Mouse (Mus musculus) liver, adult 2 months (tissue): ENCODE data around the gene Ccdc136. TPM values are rescaled to one million over a fixed set of nuclear protein-coding genes. Genes with fewer than 3 reads are reported as not detected.

Experiments
- DNase-seq: peaks from one replicate; pipeline ENCODE4 v3.0.0-alpha.2; 2011; ENCODE audit warnings: low read depth, low spot score; ENCODE audit errors: extremely low read depth
- H3K27ac ChIP-seq: fragments of 200-500 bp; replicated peaks from 2 replicates; pipeline ENCODE4 v1.5.1; 2012; ENCODE audit warnings: low read depth, mild to moderate bottlenecking, control low read depth, inconsistent platforms, low read length; ENCODE audit not compliant: insufficient read depth
- H3K27me3 ChIP-seq: fragments of 200-500 bp; 2 replicates; pipeline ENCODE4 v1.6.1; 2012; ENCODE audit warnings: mild to moderate bottlenecking, moderate library complexity, low read length, inconsistent platforms; ENCODE audit not compliant: control insufficient read depth, insufficient read depth
- H3K36me3 ChIP-seq: fragments of 200-500 bp; 2 replicates; pipeline ENCODE4 v1.6.1; 2012; ENCODE audit warnings: low read length, inconsistent platforms; ENCODE audit not compliant: control insufficient read depth, insufficient read depth
- H3K4me1 ChIP-seq: fragments of 200-500 bp; 2 replicates; pipeline ENCODE4 v1.6.1; 2011; ENCODE audit warnings: low read length; ENCODE audit not compliant: control insufficient read depth, insufficient read depth
- H3K4me3 ChIP-seq: fragments of 200-500 bp; 2 replicates; pipeline ENCODE4 v1.5.1; 2011; ENCODE audit warnings: low read depth, mild to moderate bottlenecking, control low read depth, low read length, moderate library complexity; ENCODE audit not compliant: insufficient read depth
- H3K79me2 ChIP-seq: fragments of 200-500 bp; 2 replicates; pipeline ENCODE4 v1.6.1; 2012; ENCODE audit warnings: inconsistent platforms, mild to moderate bottlenecking, low read length, moderate library complexity; ENCODE audit not compliant: control insufficient read depth, insufficient read depth
- H3K9ac ChIP-seq: fragments of 200-500 bp; 2 replicates; pipeline ENCODE4 v1.6.1; 2012; ENCODE audit warnings: low read depth, mild to moderate bottlenecking, control low read depth, inconsistent platforms, low read length
- CTCF ChIP-seq: fragments of 200-500 bp; IDR thresholded peaks from 2 replicates; pipeline ENCODE4 v1.5.1; 2011; ENCODE audit warnings: low read depth, low read length, control low read depth
- POLR2A ChIP-seq: fragments of 200-500 bp; IDR thresholded peaks from 2 replicates; pipeline ENCODE4 v1.6.1; 2011; ENCODE audit warnings: low read length, control low read depth; ENCODE audit not compliant: insufficient read depth; ENCODE audit errors: extremely low read depth
- WGBS: fragments of 180-500 bp; shearing (Covaris S2); methylation state at CpG from one replicate; pipeline ENCODE4 v1.1.7; 2018; 5-methylcytosine and 5-hydroxymethylcytosine counted together
- polyA plus RNA-seq: library from polyadenylated mRNA; depleted of rRNA; stranded (reverse); fragments of >200 nt; gene quantifications from 2 replicates; pipeline ENCODE4 v1.2.3, GENCODE M21; 2012
- total RNA-seq: library from RNA; depleted of rRNA; stranded (reverse); fragments of >200 nt; gene quantifications from 2 replicates; pipeline ENCODE4 v1.2.3, GENCODE M21; 2014

The Ccdc136 gene
- total and polyA plus RNA-seq, 2 experiments: 0.09 to 0.34 TPM

DNA sequence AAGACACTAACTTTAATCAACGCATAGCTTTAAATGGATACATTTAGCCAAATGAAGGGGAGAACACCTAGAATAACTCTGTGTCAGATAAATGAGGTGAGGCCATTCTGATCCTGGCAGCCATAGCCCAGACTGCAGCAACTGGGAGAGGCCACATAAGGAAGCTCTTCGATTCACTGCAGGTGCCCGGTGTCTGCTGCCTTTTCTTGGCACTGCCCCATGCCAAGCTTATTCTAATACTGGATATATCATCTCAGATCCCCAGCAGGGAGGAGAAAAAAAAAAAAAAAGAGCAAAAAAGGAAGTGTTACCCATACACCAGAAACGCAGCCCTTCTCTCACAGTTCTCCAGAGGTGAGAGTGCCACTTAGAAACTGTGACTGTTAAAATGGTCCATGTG lies 18.7 kb upstream of the Ccdc136 start:
- Histone ChIP-seq H3K27me3 (no peaks in the 10 kb centered on the region), H3K36me3 (peaks cover 34% of the 10 kb centered on the region), H3K4me1 (no peaks in the 10 kb centered on the region), H3K27ac (no peak overlapping the region), H3K9ac (no peak overlapping the region), H3K4me3 (no peak overlapping the region), H3K79me2 (no peaks in the 10 kb centered on the region)
- TF ChIP-seq POLR2A (no peak), CTCF (no peak)
- 88% methylated on average over 4 of the region's 4 CpGs for WGBS
- DNase-seq: no peak

DNA sequence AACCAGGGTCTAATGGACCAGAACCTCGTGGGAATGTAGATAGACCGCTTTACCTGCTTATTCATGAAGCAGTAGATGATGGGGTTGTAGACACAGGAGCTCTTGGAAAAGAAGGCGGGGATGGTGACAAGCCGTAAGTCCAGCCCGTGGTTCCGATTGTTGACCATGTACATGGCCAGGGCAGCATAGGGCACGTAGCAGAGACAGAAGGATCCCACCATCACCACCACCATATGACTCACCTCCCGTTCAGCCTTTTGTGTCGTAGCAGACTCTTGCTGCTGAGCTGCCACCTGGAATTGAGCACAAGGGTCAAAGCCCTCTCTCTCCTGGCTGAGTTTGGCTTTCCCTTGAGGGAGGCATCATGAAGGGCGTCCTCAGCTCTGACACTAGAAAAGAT lies 17.4 kb upstream of the Ccdc136 start:
- no peak overlapping the region for H3K9ac ChIP-seq
- DNase-seq: no peak
- H3K36me3 ChIP-seq: peaks cover 22% of the 10 kb centered on the region
- H3K79me2 ChIP-seq: no peaks in the 10 kb centered on the region
- no peak overlapping the region for H3K4me3 ChIP-seq
- no peaks in the 10 kb centered on the region for H3K4me1 ChIP-seq
- no peaks in the 10 kb centered on the region for H3K27me3 ChIP-seq
- no peak for TF ChIP-seq CTCF
- no peak for TF ChIP-seq POLR2A
- WGBS: 94% methylated on average over 10 of the region's 10 CpGs
- no peak overlapping the region for H3K27ac ChIP-seq

DNA sequence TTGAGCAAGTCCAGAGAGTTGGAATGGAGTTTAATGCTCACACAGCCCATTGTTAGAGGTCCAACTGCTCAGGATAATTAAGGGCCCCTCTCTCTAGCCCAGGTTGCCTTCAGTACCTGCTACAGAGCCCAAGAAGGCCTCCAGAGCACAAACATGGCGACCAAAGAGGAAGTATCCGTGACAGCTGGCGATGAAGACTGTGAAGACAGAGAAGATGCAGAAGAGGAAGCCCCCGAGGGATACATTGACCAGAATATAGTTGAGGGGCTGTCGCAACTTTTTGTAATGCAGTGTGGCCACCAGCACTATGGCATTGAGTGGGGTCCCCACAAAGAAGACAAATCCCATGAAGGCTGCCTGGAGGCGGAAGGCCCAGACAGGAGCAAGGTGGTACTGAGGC lies 16.2 kb upstream of the Ccdc136 start:
- Histone ChIP-seq H3K9ac (no peak overlapping the region), H3K4me3 (no peak overlapping the region), H3K36me3 (peaks cover 12% of the 10 kb centered on the region), H3K27me3 (no peaks in the 10 kb centered on the region), H3K79me2 (no peaks in the 10 kb centered on the region), H3K4me1 (no peaks in the 10 kb centered on the region), H3K27ac (no peak overlapping the region)
- WGBS: 94% methylated on average over 6 of the region's 6 CpGs
- no peak for TF ChIP-seq POLR2A
- DNase-seq: no peak

DNA sequence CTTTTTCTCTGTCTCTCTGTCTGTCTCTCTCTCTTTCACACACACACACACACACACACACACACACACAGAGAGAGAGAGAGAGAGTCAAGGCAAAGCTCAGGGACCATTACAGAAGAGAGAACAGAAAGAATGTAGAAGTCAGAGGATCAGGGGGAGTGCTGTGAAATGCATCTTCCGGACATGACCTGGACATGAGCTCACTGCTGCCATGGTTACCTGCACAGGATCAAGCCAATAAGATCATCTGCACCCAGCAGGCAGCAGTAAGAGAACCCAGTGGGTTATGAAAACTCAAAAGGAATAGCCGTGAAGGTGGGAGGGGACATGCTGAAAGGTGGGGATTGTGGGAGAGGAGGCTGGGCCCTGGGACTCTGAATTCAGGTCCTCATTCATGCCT lies 13.7 kb upstream of the Ccdc136 start:
- H3K36me3 ChIP-seq: no peaks in the 10 kb centered on the region
- no peak for TF ChIP-seq POLR2A
- no peak for TF ChIP-seq CTCF
- no peak overlapping the region for H3K9ac ChIP-seq
- no peaks in the 10 kb centered on the region for H3K4me1 ChIP-seq
- H3K27ac ChIP-seq: no peak overlapping the region
- no peak for DNase-seq
- no peaks in the 10 kb centered on the region for H3K27me3 ChIP-seq
- WGBS: 79% methylated on average over 2 of the region's 2 CpGs
- H3K4me3 ChIP-seq: no peak overlapping the region
- no peaks in the 10 kb centered on the region for H3K79me2 ChIP-seq

DNA sequence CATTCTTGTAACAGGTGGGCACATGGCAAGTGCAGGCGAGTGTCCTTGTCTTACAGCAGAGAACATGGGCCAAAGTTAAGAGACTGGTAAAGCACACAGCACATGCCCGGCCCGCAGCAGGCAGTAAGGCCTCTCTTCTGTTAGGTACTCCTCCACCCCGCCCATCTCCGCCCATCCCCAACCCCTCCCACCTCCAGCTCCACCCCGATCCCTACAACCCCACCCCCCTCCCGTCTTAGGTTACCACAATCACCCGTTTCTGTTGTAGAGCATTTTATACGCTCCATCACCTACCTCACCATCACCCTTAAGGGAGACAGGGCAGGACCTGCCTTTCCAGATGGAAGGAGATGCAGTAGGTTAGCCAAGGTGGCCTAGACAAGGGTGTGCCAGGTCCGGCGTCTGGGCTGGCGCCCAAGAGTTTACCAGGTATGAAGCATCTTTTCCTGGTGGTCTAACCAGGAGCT lies 8.0 kb upstream of the Ccdc136 start, which contains the start of gene Opn1sw:
Gene Opn1sw, minus strand, starts transcription at position 417 of the 467 bp plus-strand sequence.
- H3K36me3 ChIP-seq: no peaks in the 10 kb centered on the region
- H3K4me1 ChIP-seq: peaks cover 3% of the 10 kb centered on the region
- no peaks in the 10 kb centered on the region for H3K27me3 ChIP-seq
- H3K79me2 ChIP-seq: no peaks in the 10 kb centered on the region
- H3K9ac ChIP-seq: no peak within 1 kb of the TSS
- no peak within 1 kb of the TSS for H3K27ac ChIP-seq
- no peak for TF ChIP-seq POLR2A
- no peak for TF ChIP-seq CTCF
- 5% methylated on average over 12 of the region's 12 CpGs for WGBS
- peak; percentile 64 for DNase-seq
- H3K4me3 ChIP-seq: peak within 1 kb of the TSS; percentile 51

DNA sequence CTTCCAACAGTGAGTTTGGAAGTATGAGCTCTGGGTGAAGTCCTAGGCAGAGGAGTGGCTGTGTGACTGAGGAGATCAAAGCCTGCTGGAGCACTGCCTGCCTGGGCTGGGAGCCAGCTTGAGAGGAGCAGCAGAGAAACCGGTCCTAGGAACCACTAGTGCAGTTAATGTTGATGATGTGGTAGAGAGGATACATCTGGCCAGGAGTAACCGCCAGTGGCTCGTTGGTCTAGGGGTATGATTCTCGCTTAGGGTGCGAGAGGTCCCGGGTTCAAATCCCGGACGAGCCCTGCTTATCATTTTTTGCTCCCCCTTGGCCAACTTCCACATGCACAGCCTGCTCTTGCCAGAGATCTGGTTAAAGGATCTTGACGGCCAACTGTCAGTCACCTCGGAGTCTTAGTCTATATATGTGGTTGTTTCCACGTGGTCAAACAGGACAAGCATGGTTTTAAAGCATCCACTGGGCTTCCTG lies 7.5 kb upstream of the Ccdc136 start:
- 3% methylated on average over 11 of the region's 11 CpGs for WGBS
- peak; percentile 85 for DNase-seq
- H3K27me3 ChIP-seq: no peaks in the 10 kb centered on the region
- no peaks in the 10 kb centered on the region for H3K36me3 ChIP-seq
- TF ChIP-seq CTCF (no peak), POLR2A (no peak)
- no peaks in the 10 kb centered on the region for H3K79me2 ChIP-seq
- peaks cover 3% of the 10 kb centered on the region for H3K4me1 ChIP-seq
- no peak overlapping the region for H3K4me3 ChIP-seq
- H3K27ac ChIP-seq: no peak overlapping the region
- no peak overlapping the region for H3K9ac ChIP-seq
